Mouse (Mus musculus) layer of hippocampus, adult 11-12 months (tissue): ENCODE data around the gene Nsd2.
"Not testable (repeated sequence)": the region's sequence is repeated elsewhere in the genome, so short reads cannot be mapped to it uniquely, and the experiment has no call there.

Experiments used
- DNase-seq: peaks from one replicate; pipeline ENCODE4 v3.0.0; 2022; ENCODE audit warnings: low spot score

Nsd2 gene

DNA sequence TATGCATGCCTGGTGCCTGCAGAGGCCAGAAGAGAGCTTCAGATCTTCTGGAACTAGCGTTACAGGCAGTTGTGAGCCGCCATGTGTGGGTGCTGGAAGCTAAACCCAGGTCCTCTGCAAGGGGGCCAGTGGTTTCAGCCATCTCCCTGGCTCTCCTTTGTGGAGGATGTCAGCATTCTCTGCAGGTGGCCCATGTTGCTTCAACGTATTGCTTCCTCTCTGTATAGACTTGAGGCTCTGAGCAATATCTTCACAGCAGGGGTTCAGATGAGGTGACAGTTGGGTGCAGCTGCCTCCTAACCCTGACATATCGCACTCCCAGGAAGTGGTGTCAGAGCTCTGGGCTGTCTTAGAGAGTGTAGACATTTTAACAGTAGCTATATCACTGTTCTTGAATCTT, 30.9 kb downstream of the Nsd2 start:
- DNase-seq = no peak

DNA sequence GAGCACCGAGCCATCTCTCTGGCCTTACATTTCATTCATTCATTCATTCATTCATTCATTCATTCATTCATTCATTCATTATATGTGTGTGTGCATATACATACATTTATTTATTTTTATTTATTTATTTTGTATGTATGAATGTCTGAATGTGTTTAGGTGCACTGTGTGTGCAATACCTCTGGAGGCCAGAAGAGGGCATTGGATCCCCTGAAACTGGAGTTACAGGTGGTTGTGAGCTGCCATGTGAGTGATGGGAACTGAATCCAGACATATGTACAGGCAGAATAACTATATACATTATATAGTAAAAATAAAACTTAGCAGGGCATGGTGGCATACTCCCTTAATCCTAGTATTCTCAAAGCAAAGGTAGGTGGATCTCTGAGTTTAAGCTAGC, 32.6 kb downstream of the Nsd2 start:
- no peak for DNase-seq

DNA sequence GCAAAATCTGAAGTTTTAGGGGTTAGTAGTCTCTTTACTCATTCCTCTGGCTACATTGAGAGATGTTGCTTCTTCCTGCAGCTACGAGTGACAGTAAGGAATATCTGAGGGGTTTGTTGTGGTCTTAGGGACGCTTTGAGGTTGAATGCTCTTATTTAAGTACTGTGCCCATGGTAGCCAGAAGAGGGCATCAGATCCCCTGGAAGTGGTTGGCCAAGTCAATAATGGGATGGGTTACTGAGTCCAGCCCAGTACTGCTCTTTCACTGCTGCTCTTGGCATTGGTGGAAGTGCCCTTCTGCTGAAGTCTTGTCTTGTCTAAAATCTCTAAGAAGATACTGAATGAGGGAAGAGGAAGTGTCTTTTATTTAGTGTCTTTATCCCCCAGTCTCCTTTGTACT, 33.5 kb downstream of the Nsd2 start:
- DNase-seq = no peak

DNA sequence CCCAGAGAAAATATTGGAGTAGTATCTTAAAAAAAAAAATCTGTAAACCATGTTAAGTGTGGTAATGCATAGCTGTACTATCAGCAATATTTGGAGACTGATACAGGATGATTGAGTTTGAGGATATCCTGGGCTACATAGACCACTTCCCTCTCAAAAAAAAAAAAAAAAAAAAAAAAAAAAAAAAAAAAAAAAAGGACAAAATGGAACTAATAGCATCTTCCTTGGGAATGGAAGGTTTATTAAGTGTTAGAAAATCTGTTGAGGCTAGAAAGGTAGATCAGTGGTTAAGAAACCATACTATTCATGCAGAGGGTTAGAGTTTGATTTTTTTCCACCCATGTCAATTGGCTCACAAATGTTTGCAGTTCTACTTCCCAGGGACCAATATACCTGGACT, 37.2 kb downstream of the Nsd2 start:
- no peak for DNase-seq

DNA sequence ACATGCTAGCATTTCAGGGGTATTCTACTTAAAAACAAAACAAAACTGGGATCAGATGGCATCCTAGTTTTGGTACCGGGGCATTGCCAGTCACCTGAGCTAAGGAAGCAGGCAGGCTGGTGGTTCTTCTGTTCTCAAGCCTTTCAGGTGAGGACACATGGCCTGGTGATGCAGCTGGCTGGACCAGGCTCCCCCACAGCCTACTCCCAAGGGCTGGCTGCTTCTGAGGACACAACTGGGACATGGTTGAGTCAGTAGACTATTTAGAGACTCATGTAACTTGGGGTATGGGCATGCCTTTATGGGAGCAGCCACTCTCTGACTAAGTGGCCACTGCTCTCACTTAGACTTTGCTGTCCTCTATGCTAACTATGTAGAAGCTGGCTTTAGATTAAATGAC, 54.9 kb downstream of the Nsd2 start:
- no peak for DNase-seq

DNA sequence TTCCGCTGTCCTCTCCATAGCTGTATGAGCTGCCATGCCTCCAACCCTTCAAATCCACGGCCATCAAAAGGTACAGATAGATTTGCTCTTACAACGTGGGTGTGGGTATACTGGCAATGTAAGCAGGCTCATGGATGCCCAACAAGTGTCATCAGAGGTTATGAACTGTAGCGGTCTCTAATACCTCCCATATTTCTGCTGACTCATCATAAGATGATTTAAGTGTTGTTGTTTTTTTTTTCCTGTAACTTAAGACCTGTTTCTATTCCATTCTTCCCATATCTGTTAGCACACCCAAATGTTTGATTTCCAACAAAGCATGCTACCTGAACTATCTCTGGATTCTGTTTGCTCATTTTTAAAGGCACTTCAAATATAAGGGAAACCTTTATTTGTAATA, 60.6 kb downstream of the Nsd2 start:
- DNase-seq = no peak

DNA sequence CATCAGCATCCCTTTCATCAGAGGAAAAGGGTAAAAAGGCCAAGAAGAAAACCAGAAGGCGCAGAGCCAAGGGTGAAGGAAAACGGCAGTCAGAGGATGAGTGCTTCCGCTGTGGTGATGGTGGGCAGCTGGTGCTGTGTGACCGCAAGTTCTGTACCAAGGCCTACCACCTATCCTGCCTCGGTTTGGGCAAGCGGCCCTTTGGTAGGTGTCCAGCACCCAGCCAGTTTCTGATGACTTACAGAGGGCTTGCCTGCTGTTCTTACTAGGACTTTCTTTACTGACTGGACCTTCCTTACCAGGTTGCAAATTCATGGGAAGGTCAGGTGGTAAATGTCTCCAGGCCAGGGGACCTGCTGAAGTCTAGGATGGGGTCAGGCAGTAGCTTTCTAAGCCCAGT, 72.9 kb downstream of the Nsd2 start:
- DNase-seq = no peak

DNA sequence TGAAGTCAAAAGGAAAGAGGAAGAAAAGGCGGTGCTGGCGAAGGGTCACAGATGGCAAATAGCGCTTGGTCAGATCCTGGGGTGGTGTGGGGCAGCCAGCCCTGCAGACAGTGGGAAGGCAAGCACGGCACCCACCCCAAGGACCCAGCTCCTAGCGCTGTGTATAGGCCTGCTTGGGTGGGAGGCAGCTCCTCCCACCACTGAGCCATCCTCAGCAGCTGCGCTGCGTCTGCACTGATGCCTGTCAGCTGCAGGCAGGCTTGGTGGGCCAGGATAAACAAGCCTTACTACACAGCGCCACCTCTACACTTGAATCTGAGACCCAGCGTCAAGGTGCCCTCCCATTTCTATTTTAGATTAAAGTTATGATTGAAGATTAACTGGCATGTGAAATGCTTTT, 74.6 kb downstream of the Nsd2 start:
- DNase-seq = no peak

DNA sequence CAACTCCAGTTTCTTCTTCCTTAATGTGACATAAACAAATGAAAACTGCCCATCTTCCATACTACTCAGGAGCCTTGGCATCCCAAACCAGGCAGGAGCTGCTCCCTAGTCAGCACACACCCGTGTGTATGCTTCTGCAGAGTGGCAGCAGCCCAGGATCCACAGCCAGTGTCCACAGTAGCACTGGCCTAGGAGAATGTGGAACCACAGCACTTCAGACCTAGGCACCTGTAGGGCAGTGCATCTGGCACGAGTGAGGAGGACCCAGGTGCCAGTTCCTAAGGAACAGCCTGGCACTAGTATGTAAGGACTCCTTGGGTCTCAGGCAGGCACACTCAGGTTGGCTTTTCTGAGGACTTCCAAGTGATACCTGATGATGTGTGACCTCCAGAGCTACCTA, 76.6 kb downstream of the Nsd2 start:
- no peak for DNase-seq

DNA sequence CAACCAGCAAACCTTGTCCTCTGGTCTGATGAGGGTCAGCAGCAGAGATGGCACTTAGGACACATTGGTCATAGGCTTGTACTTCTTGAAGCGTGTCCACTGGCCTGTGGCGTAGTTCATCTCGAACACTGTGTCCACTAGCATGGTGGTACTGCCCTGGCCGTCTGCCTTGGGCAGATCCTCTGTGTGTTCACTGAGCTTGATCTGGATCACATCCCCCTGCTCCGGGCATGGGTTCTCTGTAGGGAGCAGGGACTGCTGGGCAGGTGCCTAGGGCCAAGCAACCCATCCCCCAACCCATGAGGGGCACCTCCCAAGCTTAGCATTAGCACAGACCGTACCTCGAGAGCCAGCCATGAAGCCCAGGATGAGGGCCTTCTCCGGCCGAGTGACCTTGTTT, 78.1 kb downstream of the Nsd2 start:
- no peak for DNase-seq

DNA sequence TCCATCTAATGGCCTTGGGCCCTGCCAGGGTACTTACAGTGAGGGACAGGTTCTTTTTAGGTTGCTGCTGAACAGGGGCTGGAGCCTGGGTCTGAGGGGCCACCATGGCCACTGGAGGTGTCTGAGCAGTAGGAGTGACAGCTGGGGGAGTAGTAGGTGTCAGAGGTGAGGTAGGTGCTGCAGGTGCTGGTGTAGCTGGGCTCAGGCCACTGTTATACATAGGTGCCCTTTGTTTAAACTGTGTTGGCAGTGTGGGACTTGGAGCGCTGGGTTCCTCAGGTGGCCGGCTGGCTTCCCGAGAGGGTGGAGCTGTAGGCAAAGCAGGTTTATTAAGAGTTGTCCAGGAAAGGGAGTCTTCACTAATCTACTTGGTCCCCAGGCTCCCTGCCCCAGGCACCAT, 78.7 kb downstream of the Nsd2 start:
- DNase-seq = no peak

DNA sequence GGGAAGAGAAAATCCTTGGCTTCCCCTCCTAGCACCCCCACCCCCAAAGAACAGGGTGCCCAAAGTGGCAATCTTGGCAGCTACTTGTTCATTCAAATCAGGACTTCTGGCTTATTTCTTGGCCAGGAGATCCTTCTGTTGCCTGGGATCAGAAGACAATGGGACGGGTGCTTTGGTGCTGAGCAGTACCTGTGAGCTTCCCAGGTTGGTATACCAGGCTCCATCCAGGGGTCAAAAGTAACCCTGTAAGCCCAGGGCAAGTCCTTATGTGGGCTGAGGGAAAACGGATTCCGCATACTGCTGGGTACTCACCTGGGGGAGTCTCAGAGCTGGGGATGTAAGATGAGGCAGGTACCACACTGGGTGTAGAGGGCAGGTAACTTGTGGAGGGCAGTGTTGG, 79.6 kb downstream of the Nsd2 start:
- no peak for DNase-seq

DNA sequence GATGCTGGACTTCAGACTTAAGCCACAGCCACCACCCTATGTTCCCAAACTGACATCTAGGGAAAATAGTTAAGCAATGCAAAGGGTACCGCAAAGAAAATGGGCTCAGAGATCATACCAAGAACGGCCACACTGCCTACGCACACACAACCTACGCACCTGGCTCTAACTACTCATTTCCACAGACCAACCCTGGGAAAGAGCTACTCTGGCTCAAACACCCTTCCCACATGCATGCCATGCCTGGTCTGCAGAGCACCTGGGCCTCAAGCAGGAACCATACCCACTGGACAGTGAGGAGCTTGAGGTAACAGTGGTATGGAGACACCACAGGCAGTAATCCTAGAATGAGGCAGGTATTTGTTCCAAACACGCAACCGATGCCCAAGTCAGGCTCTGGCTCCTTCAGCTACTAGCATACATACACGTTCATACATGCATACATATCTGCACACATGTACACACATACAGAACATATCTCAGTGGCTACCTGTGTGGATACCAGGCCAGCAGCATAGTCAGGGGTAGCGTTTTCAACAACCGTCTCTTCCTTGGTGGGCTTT, 80.3 kb downstream of the Nsd2 start:
- DNase-seq = no peak

DNA sequence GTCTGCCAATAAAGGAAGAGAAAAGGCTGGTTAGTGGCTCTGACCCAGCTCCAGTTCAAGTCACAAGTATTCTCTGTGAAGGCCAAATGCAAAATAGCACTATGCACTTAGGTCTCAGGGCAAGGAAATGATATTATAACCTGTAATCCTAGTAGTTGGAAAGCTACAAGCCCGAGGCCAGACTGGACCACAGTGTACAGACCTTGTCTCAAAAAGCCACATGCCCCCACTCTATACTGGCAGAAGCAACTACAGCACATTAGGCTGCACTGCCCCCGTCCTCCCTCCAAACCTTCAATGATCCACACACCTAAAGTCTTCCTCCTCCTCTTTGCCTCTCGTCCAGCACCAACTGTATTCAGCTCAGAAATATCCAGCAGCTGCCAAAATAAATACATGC, 80.8 kb downstream of the Nsd2 start:
- DNase-seq = no peak

DNA sequence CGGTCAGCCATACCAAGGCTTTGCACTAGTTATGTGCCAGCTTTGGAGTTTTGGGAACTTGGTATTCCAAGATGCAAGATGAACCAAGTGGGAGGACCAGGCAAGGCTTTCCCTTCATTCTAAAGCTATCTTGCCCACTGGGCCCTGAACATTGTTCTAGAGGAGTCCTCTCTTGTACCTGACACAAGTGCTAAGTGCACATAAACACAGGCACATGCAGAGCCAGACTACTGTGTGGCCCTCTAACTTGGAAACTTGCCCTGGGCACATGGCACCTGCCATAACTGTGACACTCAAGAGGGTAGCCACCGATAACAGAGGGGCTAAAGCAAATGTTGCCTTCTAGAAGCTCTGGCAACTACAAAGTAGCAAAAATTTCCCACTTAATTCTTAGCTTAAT, 82.2 kb downstream of the Nsd2 start:
- DNase-seq = no peak

DNA sequence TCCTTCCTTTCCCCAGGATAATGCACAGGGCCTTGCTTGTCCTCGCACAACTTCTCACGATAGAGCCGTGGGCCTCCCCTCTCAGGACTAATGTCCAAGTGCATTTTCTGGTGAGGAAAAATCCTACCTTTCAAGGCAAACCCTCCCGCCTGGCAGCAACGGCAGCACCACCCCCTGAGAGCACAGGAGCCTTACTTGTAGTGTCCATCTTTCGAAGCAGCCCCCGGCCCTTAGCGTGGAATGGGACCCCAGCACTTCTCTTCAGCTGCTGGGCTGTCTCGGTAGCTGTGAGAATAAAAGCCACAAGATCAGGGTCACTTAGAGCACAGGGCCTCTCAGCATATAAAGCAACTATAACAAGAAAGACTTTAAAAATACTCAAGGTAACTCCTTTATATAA, 82.7 kb downstream of the Nsd2 start:
- no peak for DNase-seq

DNA sequence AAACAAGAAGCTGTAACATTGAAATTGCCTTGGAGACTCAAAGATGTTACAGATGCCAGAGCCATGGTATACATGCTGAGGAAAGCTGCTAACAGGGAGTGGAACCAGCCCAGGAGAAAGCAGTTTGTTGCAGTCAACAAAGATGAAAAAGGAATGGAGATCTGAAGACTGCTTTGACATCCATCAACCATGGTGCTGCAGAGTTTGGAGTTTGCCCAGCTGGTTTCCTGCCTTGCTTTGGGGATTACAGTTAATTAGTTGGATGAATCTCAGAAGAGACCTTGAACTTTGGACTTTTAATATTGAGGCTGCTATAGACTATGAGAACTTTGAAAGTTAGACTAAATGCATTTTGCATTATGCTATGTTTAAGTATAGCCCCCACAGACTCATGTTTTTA, 94.5 kb downstream of the Nsd2 start:
- DNase-seq = not testable (repeated sequence)

DNA sequence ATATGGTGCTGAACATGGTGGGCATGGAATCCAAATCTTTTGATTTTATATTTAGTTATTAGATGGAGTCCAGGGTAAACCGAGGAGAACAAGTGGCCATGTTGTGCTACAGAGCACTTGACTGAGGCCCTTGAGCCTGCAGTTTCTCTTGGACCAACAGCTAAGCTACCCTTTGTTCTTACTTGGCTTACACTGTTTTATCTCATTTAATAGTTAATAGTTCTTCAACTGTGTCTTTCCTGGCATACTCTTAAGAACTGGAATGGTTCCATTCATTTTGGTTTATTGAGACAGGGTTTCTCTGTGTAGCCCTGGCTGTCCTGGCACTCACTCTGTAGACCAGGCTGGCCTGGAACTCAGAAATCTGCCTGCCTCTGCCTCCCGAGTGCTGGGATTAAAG, 96.1 kb downstream of the Nsd2 start:
- not testable (repeated sequence) for DNase-seq

DNA sequence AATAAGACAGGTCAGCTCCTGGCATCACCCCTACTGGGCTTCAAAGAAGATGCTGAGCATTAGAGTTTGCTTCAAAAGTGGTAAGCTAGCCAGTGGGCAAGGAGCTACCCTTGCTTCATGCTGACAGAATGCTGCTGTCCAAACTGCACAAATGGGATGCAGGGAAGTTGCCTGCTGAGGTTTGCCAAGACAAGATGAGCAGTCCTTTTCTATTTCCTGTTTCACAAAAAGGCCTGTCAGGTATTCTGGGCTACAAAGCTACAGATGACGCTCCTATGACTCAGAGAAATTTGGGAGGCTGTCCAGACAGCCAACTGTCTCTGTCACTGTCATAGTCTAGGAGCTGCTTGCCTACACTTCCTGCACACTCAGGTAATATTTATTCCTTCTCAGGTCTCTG, 98.9 kb downstream of the Nsd2 start:
- no peak for DNase-seq

DNA sequence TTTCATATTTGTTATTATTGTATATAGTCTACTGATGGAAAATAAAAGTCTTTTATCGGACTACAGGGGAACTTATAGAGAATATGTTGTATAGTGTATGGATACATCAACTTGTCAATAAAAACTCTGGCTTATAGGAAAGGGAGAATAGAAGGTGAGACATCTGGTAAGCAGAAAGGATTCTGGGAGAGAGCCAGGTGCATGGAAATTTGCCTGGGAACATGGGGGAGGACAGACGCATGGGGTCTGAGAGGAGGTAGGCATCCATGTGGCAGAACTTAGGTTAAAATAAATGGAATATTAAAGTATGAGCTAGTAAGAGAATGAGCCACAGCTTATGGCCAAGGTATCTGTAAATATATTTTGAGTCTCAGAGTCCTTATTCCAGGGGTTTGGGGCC, 99.5 kb downstream of the Nsd2 start:
- no peak for DNase-seq

DNA sequence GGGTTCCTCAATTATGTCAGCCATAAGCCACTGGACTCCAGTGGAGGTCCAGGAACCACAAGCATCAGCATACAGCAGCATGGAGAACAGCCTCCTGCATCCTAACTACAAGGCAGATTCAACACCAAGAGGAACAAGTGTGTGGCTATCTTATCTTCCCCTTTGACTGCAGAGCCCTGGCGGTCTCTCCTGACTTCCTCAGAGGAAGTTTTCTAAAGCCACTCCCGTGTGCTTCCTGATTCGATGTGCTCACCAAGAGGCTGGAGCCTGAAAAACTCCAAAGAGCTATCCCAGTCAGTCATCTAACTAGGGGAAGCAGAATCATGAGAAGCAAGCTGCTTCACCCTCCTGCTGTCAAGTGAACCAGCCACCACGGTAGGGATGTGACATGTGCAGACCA, 100.4 kb downstream of the Nsd2 start:
- DNase-seq = no peak

DNA sequence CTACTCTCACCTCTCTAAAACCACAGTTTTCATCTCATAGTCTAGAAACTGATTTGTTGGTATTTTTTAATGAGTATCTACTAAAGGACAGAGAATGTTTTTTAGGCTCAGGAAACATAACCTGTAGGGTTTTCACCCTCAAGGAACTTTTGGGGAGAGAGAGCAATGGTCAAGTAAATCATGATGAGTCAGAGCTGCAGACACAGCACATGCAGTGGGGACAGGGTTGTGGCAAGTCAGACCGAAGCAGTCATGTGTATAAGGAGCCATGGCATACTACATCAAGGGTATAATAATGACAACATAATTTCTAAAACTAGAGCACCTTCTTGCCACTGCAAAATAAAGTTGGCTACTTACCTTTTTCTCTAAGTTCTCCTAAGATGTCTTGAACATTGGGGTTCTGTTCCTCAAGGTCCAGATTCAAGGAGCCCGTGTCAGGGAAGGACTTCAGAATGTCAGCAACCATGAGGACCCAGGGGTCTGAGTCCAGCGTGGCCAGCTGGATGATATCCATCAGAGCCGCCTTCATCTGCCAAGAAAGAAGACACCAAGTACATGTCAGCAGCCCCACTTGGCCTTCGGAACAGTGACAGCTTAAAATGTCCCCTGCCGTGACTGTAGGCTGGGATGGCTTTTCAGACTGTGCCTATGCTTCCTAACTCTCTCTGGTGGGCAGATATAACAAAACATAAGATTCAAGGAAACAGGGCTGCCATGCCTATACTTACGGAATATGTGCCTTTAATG, 101.1 kb downstream of the Nsd2 start:
- no peak for DNase-seq

DNA sequence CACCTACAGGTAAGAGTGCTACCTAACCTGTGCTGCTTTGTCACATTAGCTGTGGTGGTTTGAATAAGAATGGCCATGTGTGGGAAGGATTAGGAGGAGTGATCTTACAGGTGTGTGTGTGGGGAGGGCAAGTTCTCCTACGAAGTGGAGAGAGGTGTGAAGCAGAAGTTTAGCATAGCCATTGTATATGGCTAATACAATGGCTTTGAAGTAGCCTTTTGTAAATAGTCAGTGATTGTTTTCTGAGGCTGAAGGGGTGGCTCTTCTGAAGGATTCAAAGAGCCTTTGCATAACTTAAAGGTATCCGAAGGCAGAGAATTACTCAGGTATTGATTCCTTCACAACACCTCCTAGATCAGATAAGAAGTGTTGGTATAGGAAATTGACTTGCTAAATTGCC, 102.0 kb downstream of the Nsd2 start:
- no peak for DNase-seq

DNA sequence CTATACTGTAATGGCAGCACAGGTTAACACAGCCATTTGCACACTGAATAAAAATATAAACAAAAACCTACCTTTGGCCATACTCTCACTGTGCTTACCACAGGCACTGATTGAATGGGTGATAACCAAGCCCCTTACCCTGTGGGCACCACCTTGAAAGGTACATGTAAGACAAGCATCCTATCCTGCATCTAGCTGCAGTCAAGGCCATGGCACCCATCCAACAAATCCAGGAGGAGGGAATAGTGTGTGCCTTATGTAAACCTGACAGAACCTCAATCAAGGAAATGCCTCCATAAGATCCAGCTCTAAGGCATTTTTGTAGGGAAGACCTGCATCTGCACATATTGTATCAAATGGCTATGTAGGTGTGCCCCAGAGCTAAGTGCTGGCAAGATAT, 105.6 kb downstream of the Nsd2 start:
- no peak for DNase-seq
